Mouse (Mus musculus) midbrain, embryonic 11.5 days (tissue): Measurements from ENCODE around the gene Tceal9. TPM values are rescaled to one million over a fixed set of nuclear protein-coding genes. Genes with fewer than 3 reads are reported as not detected.
"Not testable (repeated sequence)": the region's sequence is repeated elsewhere in the genome, so short reads cannot be mapped to it uniquely, and the experiment has no call there.

Source experiments
- ATAC-seq: fragments of 200-750 bp; cut with Nextera tagmentation; 2 replicates; pipeline ENCODE4 v1.8.0; 2017; ENCODE audit warnings: moderate TSS enrichment, moderate library complexity; ENCODE audit not compliant: low FRiP score
- DNase-seq: peaks from one replicate; pipeline ENCODE4 v3.0.0; 2015; ENCODE audit warnings: low spot score; ENCODE audit errors: missing footprints
- H3K27ac ChIP-seq: fragments of 300-500 bp; sonication (generic); 2 replicates; pipeline ENCODE4 v1.5.1; 2014; ENCODE audit warnings: low read depth, low read length
- H3K27me3 ChIP-seq: fragments of 300-500 bp; sonication (generic); 2 replicates; pipeline ENCODE4 v1.6.1; 2014; ENCODE audit warnings: mild to moderate bottlenecking, low read length, moderate library complexity, mixed read lengths; ENCODE audit not compliant: control insufficient read depth, insufficient read depth
- H3K36me3 ChIP-seq: fragments of 300-500 bp; sonication (generic); 2 replicates; pipeline ENCODE4 v1.6.1; 2014; ENCODE audit warnings: mild to moderate bottlenecking, low read length, moderate library complexity, mixed read lengths; ENCODE audit not compliant: control insufficient read depth, insufficient read depth
- H3K4me1 ChIP-seq: fragments of 300-500 bp; sonication (generic); 2 replicates; pipeline ENCODE4 v1.6.1; 2014; ENCODE audit warnings: low read length; ENCODE audit not compliant: control insufficient read depth, insufficient read depth
- H3K4me2 ChIP-seq: fragments of 300-500 bp; sonication (generic); 2 replicates; pipeline ENCODE4 v1.6.1; 2014; ENCODE audit warnings: mild to moderate bottlenecking, moderate library complexity
- H3K4me3 ChIP-seq: fragments of 300-500 bp; sonication (generic); 2 replicates; pipeline ENCODE4 v1.5.1; 2014; ENCODE audit warnings: low read depth, low read length
- H3K9ac ChIP-seq: fragments of 300-500 bp; sonication (generic); 2 replicates; pipeline ENCODE4 v1.6.1; 2014; ENCODE audit warnings: low read length
- H3K9me3 ChIP-seq: fragments of 300-500 bp; sonication (generic); 2 replicates; pipeline ENCODE4 v1.6.1; 2016; ENCODE audit warnings: low read length; ENCODE audit not compliant: control insufficient read depth
- WGBS: fragments of 180-500 bp; shearing (Covaris S2); extraction: QIAGEN DNeasy Blood & Tissue Kit; methylation state at CpG from one replicate; pipeline ENCODE4 v1.1.7; 2014; 5-methylcytosine and 5-hydroxymethylcytosine counted together
- polyA plus RNA-seq: library from polyadenylated mRNA; unstranded; fragments of >200 nt; fragmentation: Nextera tagmentation; extraction: Ambion mirVana; gene quantifications from 2 replicates; pipeline ENCODE4 v1.2.1, GENCODE M21; 2014

The Tceal9 gene
- 418 and 447 TPM in 2 replicates for polyA plus RNA-seq

- H3K9ac ChIP-seq = peak within 1 kb of the TSS; percentile 70
- H3K4me1 ChIP-seq = no peaks in the 10 kb centered on the region
- H3K4me2 ChIP-seq = peak within 1 kb of the TSS; percentile 42
- peaks cover 3% of the 10 kb centered on the region; the same call in 1 of the 2 replicates for H3K36me3 ChIP-seq
- no peaks in the 10 kb centered on the region for H3K9me3 ChIP-seq
- H3K27me3 ChIP-seq = no peaks in the 10 kb centered on the region; the same call in 1 of the 2 replicates
- ATAC-seq = peak; percentile 96
- DNase-seq = peak; percentile 96
- 26% methylated on average over 20 of the region's 20 CpGs for WGBS
- H3K4me3 ChIP-seq = peak within 1 kb of the TSS; percentile 59
- peak within 1 kb of the TSS; percentile 44 for H3K27ac ChIP-seq
Observed at GRCm38 (mm10) chrX:136244574-136245229, at the start of gene Tceal9. Gene Tceal9 (plus strand): TSS chrX:136245079.

DNA sequence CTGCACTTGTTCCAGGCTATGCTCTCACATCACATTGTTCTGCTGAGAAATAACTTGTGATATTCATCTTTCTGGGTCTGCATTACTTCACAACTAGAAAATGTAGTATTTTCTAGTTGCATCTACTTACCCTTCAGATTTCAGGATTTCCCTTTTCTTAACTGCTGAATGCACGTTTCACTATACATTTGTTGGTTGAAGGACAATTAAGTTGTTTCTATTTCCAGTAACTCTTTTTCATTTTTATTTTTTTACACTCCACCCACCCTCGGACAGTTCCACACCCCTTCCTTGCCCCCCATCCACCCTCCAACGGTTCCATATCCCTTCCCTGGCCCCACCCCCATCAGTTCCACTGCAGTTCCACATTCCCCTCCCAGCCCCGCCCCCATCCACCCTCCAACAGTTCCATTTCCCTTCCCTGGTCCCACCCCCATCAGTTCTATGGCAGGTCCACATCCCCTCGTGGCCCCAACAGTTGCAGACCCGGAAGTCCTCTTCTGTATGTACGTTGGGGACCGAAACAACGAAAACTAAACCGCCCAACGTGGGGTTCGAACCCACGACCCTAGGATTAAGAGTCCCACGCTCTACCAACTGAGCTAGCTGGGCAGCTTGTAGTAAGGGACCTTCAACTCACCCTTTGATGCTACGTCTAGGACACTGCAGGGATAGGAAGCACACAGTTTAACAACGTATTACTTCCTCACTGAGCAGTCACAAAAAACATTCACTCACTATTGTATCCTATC is 49.5 kb upstream of the Tceal9 start:
- DNase-seq (no peak), ATAC-seq (no peak)
- Histone ChIP-seq H3K4me1 (no peaks in the 10 kb centered on the region), H3K27me3 (no peaks in the 10 kb centered on the region), H3K4me3 (no peak overlapping the region), H3K9ac (no peak overlapping the region), H3K4me2 (no peak overlapping the region), H3K36me3 (no peaks in the 10 kb centered on the region), H3K9me3 (no peaks in the 10 kb centered on the region), H3K27ac (no peak overlapping the region)
- WGBS = 84% methylated on average over 16 of the region's 16 CpGs

GRCm38 (mm10) chrX:136196873-136197272 is 48.0 kb upstream of the Tceal9 start:
- DNase-seq = peak; percentile 90
- Histone ChIP-seq H3K36me3 (no peaks in the 10 kb centered on the region), H3K4me1 (no peaks in the 10 kb centered on the region), H3K9ac (no peak overlapping the region), H3K9me3 (no peaks in the 10 kb centered on the region), H3K27me3 (no peaks in the 10 kb centered on the region), H3K27ac (no peak overlapping the region), H3K4me3 (no peak overlapping the region), H3K4me2 (no peak overlapping the region)
- 56% methylated on average over 1 of the region's 1 CpGs for WGBS
- ATAC-seq = no peak

DNA sequence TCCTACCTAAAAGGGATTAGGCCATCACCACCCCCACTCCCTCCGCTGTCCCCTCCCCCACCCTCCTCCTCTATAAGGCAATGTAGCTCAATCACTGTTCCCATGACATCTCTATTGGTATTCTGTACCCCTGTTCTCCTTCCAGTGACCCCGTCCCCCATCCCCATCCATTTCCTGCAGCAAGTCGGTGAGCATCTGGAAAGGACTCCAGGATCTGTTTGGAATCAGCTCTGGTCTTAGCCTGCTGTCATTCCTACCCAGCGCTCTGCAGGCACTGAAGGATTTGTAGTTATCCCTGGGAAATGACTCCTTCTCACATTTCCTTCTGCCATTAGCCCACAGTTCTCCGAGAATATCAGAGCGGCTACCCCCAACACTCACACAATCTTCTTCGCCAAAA is 41.6 kb upstream of the Tceal9 start:
- WGBS = 14% methylated on average over 7 of the region's 7 CpGs
- Histone ChIP-seq H3K36me3 (no peaks in the 10 kb centered on the region), H3K4me1 (no peaks in the 10 kb centered on the region), H3K9ac (peak overlapping the region; percentile 46; the same call in 1 of the 2 replicates), H3K9me3 (no peaks in the 10 kb centered on the region), H3K27me3 (no peaks in the 10 kb centered on the region), H3K4me2 (peak overlapping the region; percentile 57), H3K4me3 (peak overlapping the region; percentile 39), H3K27ac (no peak overlapping the region)
- DNase-seq (peak; percentile 87), ATAC-seq (peak; percentile 38)

DNA sequence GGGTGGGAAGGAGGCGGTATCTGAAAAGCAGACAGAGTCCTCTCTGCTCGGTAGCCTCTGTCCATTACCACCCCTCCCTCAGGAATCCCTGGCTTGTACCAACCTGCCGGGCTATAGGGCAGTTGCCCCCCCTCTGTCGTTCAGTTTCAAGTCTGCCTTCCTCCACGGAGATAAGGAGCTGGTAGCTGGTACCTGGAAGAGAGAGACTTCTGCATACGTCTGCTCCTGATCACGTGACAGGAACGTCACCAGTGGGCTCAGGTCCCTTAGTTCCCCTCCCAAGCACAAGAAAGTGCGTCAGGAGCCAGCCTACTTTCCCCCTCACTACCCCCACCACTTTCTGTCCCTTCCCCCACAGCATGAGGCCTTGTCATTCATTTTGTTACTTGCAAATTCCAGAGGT is 41.2 kb upstream of the Tceal9 start, which contains the start of gene Tceal5:
Gene Tceal5 (minus strand): TSS at position 213 of the 403 bp plus-strand sequence.
- H3K4me3 ChIP-seq = peak within 1 kb of the TSS; percentile 39
- WGBS = 29% methylated on average over 9 of the region's 9 CpGs
- no peak within 1 kb of the TSS for H3K27ac ChIP-seq
- no peaks in the 10 kb centered on the region for H3K9me3 ChIP-seq
- H3K27me3 ChIP-seq = no peaks in the 10 kb centered on the region
- ATAC-seq (peak; percentile 85), DNase-seq (no peak)
- H3K9ac ChIP-seq = peak within 1 kb of the TSS; percentile 46; the same call in 1 of the 2 replicates
- peak within 1 kb of the TSS; percentile 57 for H3K4me2 ChIP-seq
- no peaks in the 10 kb centered on the region for H3K4me1 ChIP-seq
- H3K36me3 ChIP-seq = no peaks in the 10 kb centered on the region

DNA sequence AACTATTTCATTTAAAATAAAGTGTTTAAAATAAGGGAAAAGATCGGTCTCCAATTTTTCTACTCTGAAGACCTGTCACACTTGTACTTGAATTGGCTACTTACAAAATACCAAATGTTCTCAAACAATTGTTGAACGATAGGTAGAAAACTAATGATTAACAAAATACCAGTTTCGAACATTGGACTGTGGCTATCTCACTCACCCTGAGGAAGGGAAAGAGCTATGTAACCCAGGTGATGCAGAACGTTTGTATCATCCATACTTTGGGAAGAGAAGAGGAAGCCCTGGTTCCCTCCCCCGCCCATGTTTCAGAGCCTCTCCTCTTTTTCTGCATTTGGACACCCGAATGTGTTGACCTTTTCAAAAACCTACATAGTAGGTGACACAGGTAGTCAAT is 40.5 kb upstream of the Tceal9 start:
- no peak for ATAC-seq
- H3K9me3 ChIP-seq = no peaks in the 10 kb centered on the region
- no peaks in the 10 kb centered on the region for H3K27me3 ChIP-seq
- no peak for DNase-seq
- H3K27ac ChIP-seq = no peak overlapping the region
- no peak overlapping the region for H3K9ac ChIP-seq
- no peak overlapping the region for H3K4me3 ChIP-seq
- no peak overlapping the region for H3K4me2 ChIP-seq
- H3K4me1 ChIP-seq = no peaks in the 10 kb centered on the region
- 84% methylated on average over 6 of the region's 6 CpGs for WGBS
- H3K36me3 ChIP-seq = no peaks in the 10 kb centered on the region

- Histone ChIP-seq H3K9me3 (no peaks in the 10 kb centered on the region), H3K36me3 (no peaks in the 10 kb centered on the region), H3K4me1 (no peaks in the 10 kb centered on the region), H3K4me3 (no peak overlapping the region), H3K4me2 (no peak overlapping the region), H3K27ac (no peak overlapping the region), H3K9ac (no peak overlapping the region), H3K27me3 (no peaks in the 10 kb centered on the region)
- ATAC-seq (no peak), DNase-seq (no peak)
- WGBS = 74% methylated on average over 2 of the region's 2 CpGs
Observed at GRCm38 (mm10) chrX:136213396-136213795, 31.5 kb upstream of the Tceal9 start.

- not testable (repeated sequence) for H3K36me3 ChIP-seq, H3K27ac ChIP-seq, H3K9me3 ChIP-seq, H3K4me1 ChIP-seq, H3K27me3 ChIP-seq, DNase-seq
- peak; percentile 93 for ATAC-seq
- Histone ChIP-seq H3K4me2 (peak within 1 kb of the TSS; percentile 39), H3K9ac (peak within 1 kb of the TSS; percentile 30; the same call in 1 of the 2 replicates), H3K4me3 (peak within 1 kb of the TSS; percentile 32)
- 47% methylated on average over 11 of the region's 67 CpGs for WGBS
Observed at GRCm38 (mm10) chrX:136214729-136215677, 29.9 kb upstream of the Tceal9 start, which contains the start of the genes Tceal7 and Bex1. Gene Tceal7 (plus strand): TSS chrX:136214779. Gene Bex1 (minus strand): TSS chrX:136215513.
